Mouse (Mus musculus) ES-Bruce4 (cell line): Measurements from ENCODE around the gene Clip1. TPM values are rescaled to one million over a fixed set of nuclear protein-coding genes. Genes with fewer than 3 reads are reported as not detected.
"Not testable (repeated sequence)": the region's sequence is repeated elsewhere in the genome, so short reads cannot be mapped to it uniquely, and the experiment has no call there.

Source experiments
- H3K27ac ChIP-seq: 2 replicates; pipeline ENCODE4 v1.5.1; 2012; ENCODE audit warnings: low read length, inconsistent platforms; ENCODE audit not compliant: insufficient read depth
- H3K27me3 ChIP-seq: 2 replicates; pipeline ENCODE4 v1.6.1; 2012; ENCODE audit warnings: mild to moderate bottlenecking, low read length, inconsistent platforms; ENCODE audit not compliant: control insufficient read depth, poor library complexity, insufficient read depth, severe bottlenecking
- H3K36me3 ChIP-seq: 2 replicates; pipeline ENCODE4 v1.6.1; 2012; ENCODE audit warnings: inconsistent platforms, mild to moderate bottlenecking, low read length, moderate library complexity; ENCODE audit not compliant: control insufficient read depth, poor library complexity, insufficient read depth, severe bottlenecking
- H3K4me1 ChIP-seq: one replicate; pipeline ENCODE4 v1.8.1; 2011; ENCODE audit warnings: low read length; ENCODE audit not compliant: control insufficient read depth, insufficient read depth
- H3K4me3 ChIP-seq: 2 replicates; pipeline ENCODE4 v1.5.1; 2011; ENCODE audit warnings: low read depth, mild to moderate bottlenecking, low read length
- H3K9ac ChIP-seq: 2 replicates; pipeline ENCODE4 v1.6.1; 2012; ENCODE audit warnings: low read depth, mild to moderate bottlenecking, inconsistent platforms; ENCODE audit not compliant: poor library complexity, severe bottlenecking
- H3K9me3 ChIP-seq: replicated peaks from 2 replicates; pipeline ENCODE4 v1.6.1; 2012; ENCODE audit warnings: mild to moderate bottlenecking, low read length, inconsistent platforms; ENCODE audit not compliant: control insufficient read depth, poor library complexity, insufficient read depth, severe bottlenecking
- CTCF ChIP-seq: IDR thresholded peaks from one replicate; pipeline ENCODE4 v1.8.1; 2011; ENCODE audit warnings: low read depth, low read length
- EP300 ChIP-seq: IDR thresholded peaks from 2 replicates; pipeline ENCODE4 v1.6.1; 2011; ENCODE audit warnings: low read depth, low read length; ENCODE audit not compliant: insufficient read depth
- POLR2A ChIP-seq: IDR thresholded peaks from one replicate; pipeline ENCODE4 v1.8.1; 2011; ENCODE audit warnings: low read length; ENCODE audit not compliant: insufficient read depth
- polyA plus RNA-seq: library from polyadenylated mRNA; stranded (reverse); fragments of >200 nt; gene quantifications from 2 replicates; pipeline ENCODE4 v1.2.4, GENCODE M21; 2011; ENCODE audit warnings: low read depth; ENCODE audit not compliant: missing spikeins, insufficient read depth, insufficient read length

Gene Clip1
- polyA plus RNA-seq = 35.8 and 42.2 TPM in 2 replicates

DNA sequence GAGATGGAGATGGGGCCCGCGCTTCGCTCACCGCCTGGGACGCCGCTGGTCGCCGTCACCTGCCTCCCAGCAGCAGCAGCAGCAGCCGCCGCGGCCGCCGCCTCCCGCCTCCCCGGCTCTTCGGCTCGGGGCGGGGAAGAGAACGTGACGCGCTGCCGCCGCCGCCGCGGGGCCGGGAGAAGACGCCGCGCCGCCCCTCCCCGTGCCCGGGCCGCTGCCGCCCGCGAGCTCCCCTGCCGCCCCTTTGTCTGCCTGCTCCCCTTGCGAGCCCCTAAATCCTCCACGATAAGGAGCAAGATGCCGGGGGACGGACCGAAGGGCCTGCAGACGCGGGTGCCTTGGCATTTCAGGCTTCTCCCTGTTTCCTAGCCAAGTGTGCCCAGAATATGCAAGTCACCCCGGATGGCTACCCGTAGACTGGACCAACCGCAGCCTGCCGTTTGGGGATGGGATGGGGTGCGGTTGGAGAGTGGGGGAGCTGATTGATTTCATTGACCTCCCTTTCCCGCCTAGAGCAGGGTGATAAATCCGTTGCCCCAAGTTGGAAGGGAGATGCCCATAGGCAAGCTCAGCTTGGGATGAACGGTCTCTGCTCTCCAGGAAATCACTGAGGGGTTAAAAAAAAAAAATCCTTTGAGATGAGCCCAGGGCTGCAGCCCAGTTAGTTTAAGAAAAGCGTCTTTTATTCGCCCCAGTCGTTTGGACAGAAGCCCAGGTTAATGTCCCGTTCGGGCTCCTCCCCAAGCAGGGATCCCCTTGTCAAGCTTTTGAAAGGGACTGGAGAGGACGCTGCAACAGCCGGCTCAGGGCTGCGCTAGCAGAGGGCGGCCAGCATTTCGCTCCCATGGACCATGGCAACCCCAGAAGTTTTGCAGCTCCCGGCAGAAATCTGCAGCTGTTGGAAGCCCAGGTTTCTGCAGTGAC, at the start of gene Clip1:
TSS of gene Clip1 (minus strand) at position 398 of the 924 bp plus-strand sequence.
- peak within 1 kb of the TSS; percentile 98 for H3K9ac ChIP-seq
- H3K27me3 ChIP-seq = no peaks in the 10 kb centered on the region; the same call in 1 of the 2 replicates
- H3K27ac ChIP-seq = no peak within 1 kb of the TSS
- H3K36me3 ChIP-seq = no peaks in the 10 kb centered on the region
- H3K4me1 ChIP-seq = no peaks in the 10 kb centered on the region
- H3K4me3 ChIP-seq = peak within 1 kb of the TSS; percentile 83
- no peaks in the 10 kb centered on the region for H3K9me3 ChIP-seq
- TF ChIP-seq CTCF = no peak
- TF ChIP-seq EP300 = no peak
- TF ChIP-seq POLR2A = no peak

DNA sequence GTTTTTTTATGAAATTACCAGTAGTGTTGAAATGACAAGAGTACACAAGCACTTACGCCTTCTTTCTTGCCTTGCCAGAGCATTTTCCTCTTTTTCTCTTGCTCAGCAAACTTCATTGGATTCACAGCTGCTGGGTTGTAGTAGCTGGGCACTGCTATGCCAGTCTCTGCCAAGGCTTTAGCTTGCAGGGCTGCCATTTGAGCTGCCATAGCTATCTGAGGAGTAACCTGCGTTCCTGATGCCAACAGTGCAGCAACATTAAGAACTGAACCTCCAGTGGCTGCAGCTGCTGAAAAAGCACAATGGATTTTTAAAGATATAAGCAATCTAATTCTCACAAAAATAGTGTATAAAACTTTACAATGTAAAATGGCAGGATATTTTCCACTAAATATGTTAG, 46.6 kb upstream of the Clip1 start:
- H3K4me3 ChIP-seq = no peak overlapping the region
- H3K9ac ChIP-seq = no peak overlapping the region
- TF ChIP-seq POLR2A = no peak
- no peak for TF ChIP-seq CTCF
- TF ChIP-seq EP300 = no peak
- H3K36me3 ChIP-seq = peaks cover 80% of the 10 kb centered on the region
- H3K4me1 ChIP-seq = no peaks in the 10 kb centered on the region
- H3K9me3 ChIP-seq = no peaks in the 10 kb centered on the region
- no peak overlapping the region for H3K27ac ChIP-seq
- H3K27me3 ChIP-seq = no peaks in the 10 kb centered on the region

DNA sequence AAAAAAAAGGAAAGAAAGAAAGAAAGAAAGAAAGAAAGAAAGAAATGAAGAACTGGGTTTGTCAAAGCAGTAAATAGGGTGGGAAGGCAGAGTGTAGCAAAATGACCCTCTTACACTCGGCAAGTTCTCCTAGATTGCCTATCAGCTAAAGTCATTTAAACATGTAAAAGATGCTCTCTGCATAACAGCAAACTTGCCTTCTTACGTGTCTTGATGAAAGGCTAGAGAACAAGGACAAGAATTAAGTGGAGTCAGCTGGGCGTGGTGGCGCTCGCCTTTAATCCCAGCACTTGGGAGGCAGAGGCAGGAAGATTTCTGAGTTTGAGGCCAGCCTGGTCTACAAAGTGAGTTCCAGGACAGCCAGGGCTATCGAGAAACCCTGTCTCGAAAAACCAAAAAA, 39.4 kb upstream of the Clip1 start:
- H3K27ac ChIP-seq, H3K4me3 ChIP-seq, H3K27me3 ChIP-seq, H3K9ac ChIP-seq, H3K4me1 ChIP-seq, H3K9me3 ChIP-seq: not testable (repeated sequence)
- peaks cover 12% of the 10 kb centered on the region for H3K36me3 ChIP-seq

DNA sequence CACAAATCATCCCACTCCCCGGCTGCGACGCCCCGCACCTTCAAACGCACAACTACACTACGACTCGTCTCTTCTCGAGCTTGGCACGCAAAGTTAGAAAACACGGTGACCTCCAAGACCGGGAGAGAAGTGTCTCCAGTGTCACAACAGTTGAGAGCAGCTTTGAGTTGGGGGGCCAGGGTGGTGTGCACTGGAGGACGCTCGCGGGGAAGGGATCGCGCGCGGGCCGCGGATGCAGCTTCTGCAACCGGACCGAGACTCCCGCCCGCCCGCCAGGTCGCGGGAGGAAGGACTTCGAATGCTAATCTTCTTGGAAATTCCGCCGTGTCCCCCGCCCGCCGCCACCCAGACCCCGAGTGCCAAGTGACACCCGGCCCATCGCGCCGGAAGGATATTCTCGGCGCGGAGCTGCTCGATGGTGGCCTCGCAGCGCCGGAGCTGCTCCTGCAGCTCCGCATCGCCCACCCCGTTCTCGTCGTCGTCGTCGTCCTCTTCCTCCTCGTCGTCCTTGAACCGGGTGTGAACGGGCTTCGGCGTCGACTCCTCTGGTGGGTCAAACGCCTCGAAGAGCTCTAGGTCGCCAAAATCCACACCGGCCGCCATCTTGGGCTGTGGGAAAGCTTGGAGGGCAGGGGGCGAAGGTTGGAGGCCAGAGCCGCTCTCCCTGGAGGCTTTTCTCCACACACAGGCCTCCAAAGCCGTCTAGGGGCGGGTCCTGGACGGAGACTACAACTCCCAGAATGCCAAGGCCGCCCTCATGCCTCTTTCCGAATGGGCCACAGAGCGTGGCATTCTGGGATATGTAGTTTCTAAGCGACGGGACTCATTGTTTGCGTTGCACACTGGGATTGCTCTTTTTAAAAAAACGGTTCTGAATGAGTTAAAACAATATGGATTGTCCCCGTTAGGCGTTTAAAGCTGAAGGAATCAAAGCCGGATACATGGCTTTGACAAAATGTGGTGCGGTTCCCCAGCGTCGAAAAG, 36.2 kb upstream of the Clip1 start, which contains the start of gene Zcchc8:
TSS of gene Zcchc8 (minus strand) at position 773 of the 984 bp plus-strand sequence.
- Histone ChIP-seq H3K9me3 (no peaks in the 10 kb centered on the region), H3K27ac (no peak within 1 kb of the TSS), H3K9ac (peak within 1 kb of the TSS; percentile 92), H3K36me3 (peaks cover 8% of the 10 kb centered on the region), H3K4me3 (peak within 1 kb of the TSS; percentile 96), H3K27me3 (no peaks in the 10 kb centered on the region), H3K4me1 (no peaks in the 10 kb centered on the region)
- no peak for TF ChIP-seq EP300
- peak; percentile 46 for TF ChIP-seq POLR2A

DNA sequence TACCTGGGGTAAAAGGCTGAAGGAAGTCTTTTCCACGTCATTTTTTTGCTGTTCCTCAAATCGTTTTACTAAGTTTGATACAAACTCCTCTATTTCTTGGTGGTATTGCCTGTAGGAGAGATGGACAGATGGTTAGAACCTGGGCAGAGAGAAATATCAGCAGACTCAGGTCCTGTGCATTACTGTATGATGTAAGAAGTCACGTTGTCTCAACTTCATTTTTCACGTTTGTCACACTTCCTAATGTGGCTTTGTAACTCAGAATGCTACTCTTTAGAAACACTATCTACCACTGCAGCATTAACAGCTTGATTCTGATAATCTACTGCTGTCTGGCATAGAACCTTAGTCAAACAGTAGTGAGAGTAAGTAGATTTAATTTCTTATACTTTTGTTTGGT, 30.2 kb upstream of the Clip1 start:
- Histone ChIP-seq H3K36me3 (peaks cover 51% of the 10 kb centered on the region), H3K9me3 (no peaks in the 10 kb centered on the region), H3K27me3 (no peaks in the 10 kb centered on the region), H3K4me1 (no peaks in the 10 kb centered on the region), H3K9ac (no peak overlapping the region), H3K27ac (no peak overlapping the region), H3K4me3 (no peak overlapping the region)
- TF ChIP-seq POLR2A = no peak
- TF ChIP-seq EP300 = no peak
- no peak for TF ChIP-seq CTCF
